Mouse (Mus musculus): ENCODE measurements around the gene Plekhh2. TPM values are rescaled to one million over a fixed set of nuclear protein-coding genes. Genes with fewer than 3 reads are reported as not detected.

Gene Plekhh2
- total RNA-seq, 2 experiments from 2014 or later = 0.25 to 0.81 TPM

- 0 out of 2 replicates have a peak, but pooled peaks have one; percentile 30 for ATAC-seq (replicated peaks; ENCODE audit: poor library complexity)
Observed at GRCm38 (mm10) chr17:84637971-84638370, 126.3 kb downstream of the Plekhh2 start.

- no peak for ATAC-seq (replicated peaks; ENCODE audit: poor library complexity)
Observed at GRCm38 (mm10) chr17:84639796-84640378, 128.2 kb downstream of the Plekhh2 start.

GRCm38 (mm10) chr17:84641893-84642292, 130.2 kb downstream of the Plekhh2 start:
- peak; percentile 64 for ATAC-seq (replicated peaks; ENCODE audit: poor library complexity)

- ATAC-seq (replicated peaks; ENCODE audit: poor library complexity) = no peak
Observed at GRCm38 (mm10) chr17:84642324-84642723, 130.6 kb downstream of the Plekhh2 start.

- ATAC-seq (replicated peaks; ENCODE audit: poor library complexity) = no peak
Observed at GRCm38 (mm10) chr17:84644292-84645050, 132.8 kb downstream of the Plekhh2 start.

- ATAC-seq (replicated peaks; ENCODE audit: poor library complexity) = no peak
Observed at GRCm38 (mm10) chr17:84645119-84645518, 133.4 kb downstream of the Plekhh2 start.

GRCm38 (mm10) chr17:84645894-84646293, 134.2 kb downstream of the Plekhh2 start:
- ATAC-seq (replicated peaks; ENCODE audit: poor library complexity) = no peak

- ATAC-seq (replicated peaks; ENCODE audit: poor library complexity) = no peak; the same call in 1 of the 2 replicates
Observed at GRCm38 (mm10) chr17:84646477-84646876, 134.8 kb downstream of the Plekhh2 start.

- ATAC-seq (replicated peaks; ENCODE audit: poor library complexity) = peak; percentile 93
Observed at GRCm38 (mm10) chr17:84647630-84648029, 135.9 kb downstream of the Plekhh2 start.

GRCm38 (mm10) chr17:84650302-84651017, 138.8 kb downstream of the Plekhh2 start:
- ATAC-seq (replicated peaks; ENCODE audit: poor library complexity) = no peak

GRCm38 (mm10) chr17:84653544-84653943, 141.8 kb downstream of the Plekhh2 start:
- no peak for ATAC-seq (replicated peaks; ENCODE audit: poor library complexity)

GRCm38 (mm10) chr17:84656205-84656604, 144.5 kb downstream of the Plekhh2 start:
- ATAC-seq (replicated peaks; ENCODE audit: poor library complexity) = no peak

- ATAC-seq (replicated peaks; ENCODE audit: poor library complexity) = no peak
Observed at GRCm38 (mm10) chr17:84656653-84657421, 145.1 kb downstream of the Plekhh2 start.

- no peak for ATAC-seq (replicated peaks; ENCODE audit: poor library complexity)
Observed at GRCm38 (mm10) chr17:84657422-84657732, 145.7 kb downstream of the Plekhh2 start.

- ATAC-seq (replicated peaks; ENCODE audit: poor library complexity) = no peak
Observed at GRCm38 (mm10) chr17:84657782-84658181, 146.1 kb downstream of the Plekhh2 start.

GRCm38 (mm10) chr17:84658195-84658594, 146.5 kb downstream of the Plekhh2 start:
- no peak for ATAC-seq (replicated peaks; ENCODE audit: poor library complexity)

GRCm38 (mm10) chr17:84658951-84659350, 147.3 kb downstream of the Plekhh2 start:
- no peak for ATAC-seq (replicated peaks; ENCODE audit: poor library complexity)

GRCm38 (mm10) chr17:84665053-84665452, 153.4 kb downstream of the Plekhh2 start:
- no peak for ATAC-seq (replicated peaks; ENCODE audit: poor library complexity)

- peak; percentile 25; the same call in 1 of the 2 replicates for ATAC-seq (replicated peaks; ENCODE audit: poor library complexity)
Observed at GRCm38 (mm10) chr17:84665691-84666090, 154.0 kb downstream of the Plekhh2 start.

- no peak for ATAC-seq (replicated peaks; ENCODE audit: poor library complexity)
Observed at GRCm38 (mm10) chr17:84667848-84668247, 156.2 kb downstream of the Plekhh2 start.

Data from megakaryocyte progenitor cell, adult 5-6 weeks (primary cell).